Mouse (Mus musculus) heart, postnatal 0 days (tissue): ENCODE data around the gene Cemip2.

ENCODE experiments used
- CTCF ChIP-seq: IDR thresholded peaks from 2 replicates; pipeline ENCODE4 v1.5.1; 2016; ENCODE audit warnings: antibody characterized with exemption, control low read depth, low read depth
- EP300 ChIP-seq: IDR thresholded peaks from 2 replicates; pipeline ENCODE4 v1.6.1; 2016; ENCODE audit warnings: antibody characterized with exemption, low read depth

- no peak for TF ChIP-seq CTCF
- no peak for TF ChIP-seq EP300
Measured at GRCm38 (mm10) chr19:21833416-21833992, 55.4 kb downstream of the Cemip2 start.
